Mouse (Mus musculus) neural tube, embryonic 11.5 days (tissue): ENCODE data around the gene Rfng. TPM values are rescaled to one million over a fixed set of nuclear protein-coding genes. Genes with fewer than 3 reads are reported as not detected.
"Not testable (repeated sequence)": the region's sequence is repeated elsewhere in the genome, so short reads cannot be mapped to it uniquely, and the experiment has no call there.

ENCODE experiments used
- ATAC-seq: fragments of 200-750 bp; cut with Nextera tagmentation; 2 replicates; pipeline ENCODE4 v1.8.0; 2017; ENCODE audit warnings: moderate number of reproducible peaks, mild to moderate bottlenecking, moderate TSS enrichment, moderate library complexity; ENCODE audit not compliant: insufficient read depth, low FRiP score, low TSS enrichment
- DNase-seq: peaks from one replicate; pipeline ENCODE4 v3.0.0-alpha.2; 2015; ENCODE audit warnings: low spot score
- H3K27ac ChIP-seq: fragments of 300-500 bp; sonication (generic); 2 replicates; pipeline ENCODE4 v1.5.1; 2014; ENCODE audit warnings: low read depth, mild to moderate bottlenecking, low read length
- H3K27me3 ChIP-seq: fragments of 300-500 bp; sonication (generic); 2 replicates; pipeline ENCODE4 v1.6.1; 2014; ENCODE audit warnings: mild to moderate bottlenecking, low read length, mixed read lengths; ENCODE audit not compliant: control insufficient read depth, insufficient read depth
- H3K36me3 ChIP-seq: fragments of 300-500 bp; sonication (generic); 2 replicates; pipeline ENCODE4 v1.6.1; 2014; ENCODE audit warnings: mild to moderate bottlenecking, low read length, moderate library complexity, mixed read lengths; ENCODE audit not compliant: control insufficient read depth, insufficient read depth
- H3K4me1 ChIP-seq: fragments of 300-500 bp; sonication (generic); 2 replicates; pipeline ENCODE4 v1.6.1; 2014; ENCODE audit warnings: low read length, mixed read lengths; ENCODE audit not compliant: control insufficient read depth, insufficient read depth
- H3K4me2 ChIP-seq: fragments of 300-500 bp; sonication (generic); 2 replicates; pipeline ENCODE4 v1.6.1; 2014; ENCODE audit warnings: low read depth, mild to moderate bottlenecking, moderate library complexity
- H3K4me3 ChIP-seq: fragments of 300-500 bp; sonication (generic); 2 replicates; pipeline ENCODE4 v1.5.1; 2014; ENCODE audit warnings: low read depth, low read length
- H3K9ac ChIP-seq: fragments of 300-500 bp; sonication (generic); 2 replicates; pipeline ENCODE4 v1.6.1; 2014; ENCODE audit warnings: mild to moderate bottlenecking, low read length
- H3K9me3 ChIP-seq: fragments of 300-500 bp; sonication (generic); 2 replicates; pipeline ENCODE4 v1.6.1; 2016; ENCODE audit warnings: low read length; ENCODE audit not compliant: control insufficient read depth
- WGBS: fragments of 180-500 bp; shearing (Covaris S2); extraction: QIAGEN DNeasy Blood & Tissue Kit; methylation state at CpG from one replicate; pipeline ENCODE4 v1.1.7; 2014; 5-methylcytosine and 5-hydroxymethylcytosine counted together
- polyA plus RNA-seq: library from polyadenylated mRNA; unstranded; fragments of >200 nt; fragmentation: Nextera tagmentation; extraction: Ambion mirVana; gene quantifications from 2 replicates; pipeline ENCODE4 v1.2.1, GENCODE M21; 2014

Gene Rfng
- polyA plus RNA-seq, 1 experiment from 2014 or later: 36.7 TPM

DNA sequence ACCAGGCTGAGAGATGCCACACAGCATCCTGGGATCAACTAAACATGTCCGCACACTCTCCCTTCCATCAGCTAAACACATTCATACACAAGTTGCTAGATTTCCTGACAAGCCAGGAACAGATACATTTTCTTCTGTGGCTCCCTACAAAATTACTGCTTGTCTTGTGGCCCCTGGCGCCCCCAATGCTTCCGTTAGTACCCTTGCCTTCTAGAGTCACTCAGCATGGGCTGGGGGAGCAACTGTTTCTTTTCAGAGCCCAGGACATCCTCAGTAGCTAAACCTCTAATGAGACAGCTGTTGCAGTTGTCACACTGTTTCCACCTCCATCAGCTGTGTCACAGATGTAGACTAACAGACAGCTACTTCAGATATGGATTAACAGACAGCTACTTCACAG is 11.3 kb downstream of the Rfng start:
- Histone ChIP-seq H3K27me3 (no peaks in the 10 kb centered on the region), H3K36me3 (no peaks in the 10 kb centered on the region), H3K4me2 (no peak overlapping the region), H3K9me3 (no peaks in the 10 kb centered on the region), H3K9ac (no peak overlapping the region), H3K4me3 (no peak overlapping the region), H3K4me1 (no peaks in the 10 kb centered on the region), H3K27ac (no peak overlapping the region)
- 83% methylated on average over 3 of the region's 3 CpGs for WGBS
- DNase-seq (no peak), ATAC-seq (no peak)

- Histone ChIP-seq H3K4me1 (no peaks in the 10 kb centered on the region), H3K27me3 (no peaks in the 10 kb centered on the region), H3K4me3 (no peak overlapping the region), H3K27ac (no peak overlapping the region), H3K4me2 (no peak overlapping the region), H3K36me3 (no peaks in the 10 kb centered on the region), H3K9me3 (no peaks in the 10 kb centered on the region), H3K9ac (no peak overlapping the region)
- no peak for ATAC-seq
- DNase-seq: no peak
- WGBS: 67% methylated on average over 1 of the region's 1 CpGs
Observed at GRCm38 (mm10) chr11:120768206-120768605, 15.8 kb downstream of the Rfng start.

DNA sequence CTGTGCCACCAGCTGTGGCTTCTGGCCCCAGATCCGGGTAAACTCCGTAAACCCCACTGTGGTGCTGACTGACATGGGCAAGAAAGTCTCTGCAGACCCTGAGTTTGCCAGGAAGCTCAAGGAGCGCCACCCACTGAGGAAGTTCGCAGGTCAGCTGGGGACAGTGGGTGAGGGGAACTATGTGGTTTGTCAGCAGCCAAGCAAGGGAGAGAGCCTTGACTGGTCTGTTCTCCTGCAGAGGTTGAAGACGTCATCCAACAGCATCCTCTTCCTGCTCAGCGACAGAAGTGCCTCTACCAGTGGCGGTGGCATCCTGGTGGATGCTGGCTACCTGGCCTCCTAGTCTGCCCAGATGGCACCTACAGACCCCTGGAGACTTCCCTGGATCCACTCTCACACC is 17.0 kb downstream of the Rfng start:
- not testable (repeated sequence) for H3K9me3 ChIP-seq, ATAC-seq
- 87% methylated on average over 3 of the region's 7 CpGs for WGBS

DNA sequence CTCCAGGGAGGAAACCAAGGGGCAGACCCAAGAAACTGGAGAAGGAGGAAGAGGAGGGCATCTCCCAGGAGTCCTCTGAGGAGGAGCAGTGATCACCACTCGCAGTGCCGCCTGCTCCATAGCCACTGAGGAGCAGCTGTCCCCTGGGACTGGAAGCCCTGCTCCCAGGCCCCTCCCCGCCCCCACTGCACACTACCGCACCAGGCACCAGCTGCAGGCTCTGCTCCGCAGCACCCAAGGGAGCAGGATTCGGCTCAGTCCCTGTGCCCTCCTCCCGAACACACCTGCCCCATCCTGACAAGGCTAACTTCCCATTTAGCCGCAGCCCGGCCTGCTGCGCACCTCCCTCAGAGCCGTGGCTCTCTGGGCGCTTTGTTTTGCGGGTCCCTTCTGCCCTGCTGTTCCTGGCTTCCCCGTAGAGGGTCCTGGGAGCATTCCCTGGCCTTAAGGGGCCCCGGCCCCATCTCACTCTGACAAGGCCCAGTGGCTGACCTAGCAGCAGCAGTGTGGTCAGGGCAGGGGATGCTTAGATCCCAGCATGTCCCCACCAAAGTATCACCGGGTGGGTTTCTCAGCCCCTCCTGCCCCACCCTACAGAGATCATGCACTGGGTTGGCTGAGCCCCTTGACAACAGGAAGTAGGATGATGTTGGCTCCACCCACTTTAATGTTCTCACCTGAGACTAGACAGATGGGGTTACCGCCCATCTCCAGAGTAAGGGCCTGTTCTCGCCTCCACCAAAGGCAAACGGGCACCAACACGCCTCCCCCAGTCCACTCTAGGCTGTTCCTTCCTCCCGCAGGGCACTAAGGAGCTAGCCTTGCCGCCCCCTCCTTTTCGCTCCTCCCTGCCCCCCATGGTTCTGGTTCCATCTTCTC is 20.6 kb downstream of the Rfng start:
- H3K27me3 ChIP-seq, H3K9ac ChIP-seq, H3K9me3 ChIP-seq, DNase-seq, H3K4me3 ChIP-seq, ATAC-seq, H3K4me2 ChIP-seq, H3K4me1 ChIP-seq, H3K27ac ChIP-seq, H3K36me3 ChIP-seq: not testable (repeated sequence)
- 9% methylated on average over 6 of the region's 23 CpGs for WGBS

More for the DNA sequence above, 17.0 kb downstream of the Rfng start:
- not testable (repeated sequence) for H3K27ac ChIP-seq, H3K4me3 ChIP-seq, H3K36me3 ChIP-seq, H3K9ac ChIP-seq, DNase-seq, H3K4me2 ChIP-seq, H3K27me3 ChIP-seq, H3K4me1 ChIP-seq

- not testable (repeated sequence) for H3K27ac ChIP-seq, H3K4me3 ChIP-seq, H3K4me1 ChIP-seq, H3K9me3 ChIP-seq, H3K36me3 ChIP-seq, ATAC-seq, H3K27me3 ChIP-seq, DNase-seq, H3K9ac ChIP-seq, H3K4me2 ChIP-seq
- 31% methylated on average over 11 of the region's 14 CpGs for WGBS
Observed at GRCm38 (mm10) chr11:120762672-120763041, 21.4 kb downstream of the Rfng start, which contains the start of gene Hmga1b. Gene Hmga1b, plus strand, starts transcription at chr11:120762794.

DNA sequence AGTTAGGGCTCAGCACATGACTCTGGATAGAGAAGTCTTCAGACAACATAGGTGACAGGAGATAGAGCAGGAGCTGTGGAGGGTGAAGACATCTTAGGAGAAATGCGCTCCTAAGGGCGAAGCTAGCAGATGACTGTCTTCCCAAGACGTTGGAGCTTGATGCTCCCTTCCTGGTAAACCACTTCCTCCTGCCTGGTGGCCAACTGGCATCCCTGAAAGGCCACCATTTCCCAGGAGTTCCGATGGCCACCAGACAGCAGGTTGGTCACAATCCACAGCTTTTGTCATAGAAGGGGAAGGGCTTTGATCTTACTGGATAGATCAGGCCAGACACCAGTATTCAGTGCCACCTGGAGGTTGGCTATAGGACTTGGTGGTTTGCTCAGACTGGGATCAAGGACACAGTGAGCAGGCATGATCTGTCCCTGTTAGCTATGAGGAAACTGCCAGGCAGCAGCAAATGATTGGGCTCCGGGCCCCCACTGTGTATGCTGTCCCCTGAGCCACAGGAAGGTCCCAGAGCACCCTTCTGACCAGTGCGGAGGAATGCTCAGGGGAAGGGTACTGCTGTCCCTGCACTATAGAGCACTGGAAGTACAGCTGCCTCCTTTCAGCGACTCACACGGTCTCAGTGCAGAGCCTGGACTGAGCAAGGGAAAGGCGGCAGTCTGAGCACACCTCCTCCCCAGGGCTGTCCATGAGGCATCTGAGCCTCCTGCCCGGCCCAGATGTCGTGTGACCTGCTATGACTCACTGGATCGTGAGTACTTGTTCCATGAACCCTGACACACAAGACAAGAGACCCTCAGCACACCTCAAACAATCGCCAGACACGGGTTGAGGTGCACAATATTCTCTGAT is 22.0 kb downstream of the Rfng start:
- ATAC-seq: no peak

GRCm38 (mm10) chr11:120760236-120760635 is 23.8 kb downstream of the Rfng start:
- ATAC-seq (no peak), DNase-seq (no peak)
- Histone ChIP-seq H3K4me2 (no peak overlapping the region), H3K9ac (no peak overlapping the region), H3K27me3 (peaks cover 6% of the 10 kb centered on the region; the same call in 1 of the 2 replicates), H3K36me3 (no peaks in the 10 kb centered on the region), H3K4me3 (no peak overlapping the region), H3K27ac (no peak overlapping the region), H3K4me1 (no peaks in the 10 kb centered on the region), H3K9me3 (no peaks in the 10 kb centered on the region)
- WGBS: 87% methylated on average over 9 of the region's 9 CpGs

More for the DNA sequence above, 22.0 kb downstream of the Rfng start:
- Histone ChIP-seq H3K27ac (no peak overlapping the region), H3K4me1 (no peaks in the 10 kb centered on the region), H3K4me2 (no peak overlapping the region), H3K9ac (no peak overlapping the region), H3K9me3 (no peaks in the 10 kb centered on the region), H3K4me3 (no peak overlapping the region), H3K36me3 (no peaks in the 10 kb centered on the region), H3K27me3 (peaks cover 6% of the 10 kb centered on the region; the same call in 1 of the 2 replicates)
- 71% methylated on average over 14 of the region's 14 CpGs for WGBS
- no peak for DNase-seq

DNA sequence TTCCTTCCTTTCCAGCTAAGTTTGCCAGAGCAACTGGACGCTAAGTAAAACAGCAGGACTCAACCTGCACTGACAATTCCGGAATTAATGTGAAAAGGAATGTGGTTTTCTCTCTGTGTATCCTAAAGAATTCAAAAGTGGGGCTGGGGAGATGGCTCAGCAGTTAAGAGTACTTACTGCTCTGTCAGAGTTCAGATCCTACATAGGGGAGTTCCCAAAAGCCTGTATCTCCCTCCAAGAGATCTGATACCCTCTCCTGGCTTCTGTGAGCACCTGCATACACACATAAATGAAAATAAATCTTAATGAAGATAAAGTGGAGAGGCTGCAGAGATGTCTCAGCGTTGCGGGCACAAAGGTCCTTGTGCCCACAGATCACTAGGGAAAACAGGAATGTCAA is 32.4 kb downstream of the Rfng start:
- ATAC-seq: no peak
- 72% methylated on average over 4 of the region's 4 CpGs for WGBS

More for the DNA sequence above, 32.4 kb downstream of the Rfng start:
- H3K9ac ChIP-seq: no peak overlapping the region
- no peaks in the 10 kb centered on the region for H3K36me3 ChIP-seq
- no peak for DNase-seq
- no peak overlapping the region for H3K4me3 ChIP-seq
- H3K27me3 ChIP-seq: no peaks in the 10 kb centered on the region
- H3K9me3 ChIP-seq: no peaks in the 10 kb centered on the region
- no peak overlapping the region for H3K27ac ChIP-seq
- H3K4me1 ChIP-seq: no peaks in the 10 kb centered on the region
- H3K4me2 ChIP-seq: no peak overlapping the region
